Mouse (Mus musculus) cerebellum, adult 2 months (tissue): ENCODE data around the gene Zbtb5. TPM values are rescaled to one million over a fixed set of nuclear protein-coding genes. Genes with fewer than 3 reads are reported as not detected.

Source experiments
- DNase-seq, 2 experiments: peaks; one replicate each; pipeline ENCODE4 v3.0.0; 2021
- H3K27ac ChIP-seq: fragments of 200-500 bp; 2 replicates; pipeline ENCODE4 v1.5.1; 2012; ENCODE audit warnings: low read length, control low read depth, inconsistent platforms; ENCODE audit not compliant: insufficient read depth
- H3K27me3 ChIP-seq: fragments of 200-500 bp; 2 replicates; pipeline ENCODE4 v1.6.1; 2012; ENCODE audit warnings: inconsistent platforms, mild to moderate bottlenecking, low read length, moderate library complexity; ENCODE audit not compliant: control insufficient read depth, insufficient read depth
- H3K4me1 ChIP-seq: fragments of 200-500 bp; 2 replicates; pipeline ENCODE4 v1.6.1; 2011; ENCODE audit warnings: low read length; ENCODE audit not compliant: control insufficient read depth, insufficient read depth
- H3K4me3 ChIP-seq: fragments of 200-500 bp; replicated peaks from 2 replicates; pipeline ENCODE3; 2011; ENCODE audit warnings: mild to moderate bottlenecking, low read depth, low read length, control low read depth; ENCODE audit not compliant: insufficient read depth
- CTCF ChIP-seq: fragments of 200-500 bp; IDR thresholded peaks from 2 replicates; pipeline ENCODE4 v1.5.1; 2011; ENCODE audit warnings: low read depth, mild to moderate bottlenecking, control low read depth, low read length, moderate library complexity, borderline replicate concordance; ENCODE audit not compliant: insufficient read depth
- POLR2A ChIP-seq: fragments of 200-500 bp; IDR thresholded peaks from 2 replicates; pipeline ENCODE4 v1.6.1; 2011; ENCODE audit warnings: low read length, control low read depth, borderline replicate concordance; ENCODE audit not compliant: insufficient read depth
- WGBS: fragments of 180-500 bp; shearing (Covaris S2); methylation state at CpG from one replicate; pipeline ENCODE4 v1.1.7; 2018; 5-methylcytosine and 5-hydroxymethylcytosine counted together
- polyA plus RNA-seq: library from polyadenylated mRNA; depleted of rRNA; stranded (reverse); fragments of >200 nt; gene quantifications from 2 replicates; pipeline ENCODE4 v1.2.3, GENCODE M21; 2012

Zbtb5 gene
- polyA plus RNA-seq, 1 experiment, result 9.8 TPM

DNA sequence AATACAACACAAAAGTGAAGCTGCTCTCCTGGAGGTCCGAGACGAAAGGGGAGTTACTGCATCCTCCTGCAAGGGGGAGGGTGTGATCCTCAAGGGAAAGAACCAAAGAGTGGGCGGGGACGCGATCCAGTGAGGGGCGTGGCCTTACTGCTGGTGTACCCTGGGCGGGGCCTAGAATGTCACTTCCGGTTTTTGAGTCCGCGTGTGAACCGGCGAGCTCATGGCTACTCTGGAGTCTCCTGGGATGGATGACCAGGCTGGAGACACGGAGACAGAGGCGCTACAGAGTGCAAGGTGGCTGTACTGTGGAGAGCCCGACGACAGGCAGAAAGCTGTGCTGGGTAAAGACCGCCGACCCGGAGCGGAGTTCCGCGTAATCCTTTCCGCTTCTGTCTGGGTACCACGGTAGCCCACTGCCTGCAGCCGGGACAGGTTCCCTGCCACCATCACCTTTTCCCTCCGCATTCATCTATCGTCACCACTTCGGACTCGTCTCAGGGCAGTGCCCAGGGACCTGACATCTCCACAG, 6.3 kb upstream of the Zbtb5 start, which contains the start of gene Polr1e:
Gene Polr1e, plus strand, starts transcription at position 132 of the 529 bp plus-strand sequence.
- peak; percentile 86 for DNase-seq
- H3K27me3 ChIP-seq, result no peaks in the 10 kb centered on the region
- peaks cover 7% of the 10 kb centered on the region; the same call in 1 of the 2 replicates for H3K4me1 ChIP-seq
- peak within 1 kb of the TSS; percentile 84 for H3K4me3 ChIP-seq
- peak; percentile 51; the same call in 1 of the 2 replicates for TF ChIP-seq POLR2A
- no peak for TF ChIP-seq CTCF
- H3K27ac ChIP-seq, result no peak within 1 kb of the TSS
- under 1% methylated on average over 29 of the region's 29 CpGs for WGBS

GRCm38 (mm10) chr4:45015615-45016014, 3.4 kb upstream of the Zbtb5 start:
- Histone ChIP-seq H3K27me3 (no peaks in the 10 kb centered on the region), H3K4me1 (peaks cover 7% of the 10 kb centered on the region; the same call in 1 of the 2 replicates), H3K27ac (no peak overlapping the region), H3K4me3 (no peak overlapping the region)
- DNase-seq, result peak; percentile 48 to 49
- 11% methylated on average over 3 of the region's 3 CpGs for WGBS
- TF ChIP-seq POLR2A, result no peak
- peak; percentile 62; the same call in 1 of the 2 replicates for TF ChIP-seq CTCF

DNA sequence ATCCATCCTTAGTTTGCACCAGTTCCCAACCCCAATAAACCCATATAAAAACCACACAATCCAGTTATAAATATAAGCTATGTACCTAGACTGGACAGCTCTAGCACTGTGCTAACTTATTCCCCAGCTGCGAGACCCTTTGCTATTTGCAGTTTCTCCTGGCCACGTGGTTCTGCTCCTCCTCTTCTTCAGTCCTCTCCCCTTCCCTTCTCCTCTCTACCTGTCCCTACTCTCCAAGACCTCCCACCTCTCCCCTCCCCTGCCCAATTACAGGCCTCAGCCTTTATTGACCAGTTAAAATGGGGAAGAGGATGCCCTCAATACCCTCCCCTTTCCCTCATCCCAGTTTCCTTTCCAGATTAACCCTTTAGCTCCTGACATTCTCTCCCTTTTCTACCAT, 1.3 kb upstream of the Zbtb5 start:
- Histone ChIP-seq H3K27me3 (no peaks in the 10 kb centered on the region), H3K27ac (no peak overlapping the region), H3K4me1 (peaks cover 8% of the 10 kb centered on the region; the same call in 1 of the 2 replicates), H3K4me3 (no peak overlapping the region)
- DNase-seq, result no peak
- TF ChIP-seq POLR2A (no peak), CTCF (no peak)
- WGBS, result 5% methylated on average over 2 of the region's 2 CpGs

GRCm38 (mm10) chr4:45013031-45013431, 819 bp upstream of the Zbtb5 start:
- H3K27ac ChIP-seq, result peak overlapping the region; percentile 37
- H3K4me3 ChIP-seq, result peak overlapping the region; percentile 97
- 2% methylated on average over 13 of the region's 13 CpGs for WGBS
- H3K4me1 ChIP-seq, result peaks cover 8% of the 10 kb centered on the region; the same call in 1 of the 2 replicates
- no peaks in the 10 kb centered on the region for H3K27me3 ChIP-seq
- TF ChIP-seq POLR2A (no peak), CTCF (no peak)
- peak in 1 of 2 experiments; percentile 29 for DNase-seq

- H3K4me3 ChIP-seq, result peak overlapping the region; percentile 60
- no peak for DNase-seq
- under 1% methylated on average over 31 of the region's 31 CpGs for WGBS
- peaks cover 8% of the 10 kb centered on the region; the same call in 1 of the 2 replicates for H3K4me1 ChIP-seq
- peak overlapping the region; percentile 31 for H3K27ac ChIP-seq
- TF ChIP-seq POLR2A (peak; percentile 61; the same call in 1 of the 2 replicates), CTCF (no peak)
- H3K27me3 ChIP-seq, result no peaks in the 10 kb centered on the region
These were observed 569 bp downstream of the Zbtb5 start for GRCm38 (mm10) chr4:45011581-45012104.

DNA sequence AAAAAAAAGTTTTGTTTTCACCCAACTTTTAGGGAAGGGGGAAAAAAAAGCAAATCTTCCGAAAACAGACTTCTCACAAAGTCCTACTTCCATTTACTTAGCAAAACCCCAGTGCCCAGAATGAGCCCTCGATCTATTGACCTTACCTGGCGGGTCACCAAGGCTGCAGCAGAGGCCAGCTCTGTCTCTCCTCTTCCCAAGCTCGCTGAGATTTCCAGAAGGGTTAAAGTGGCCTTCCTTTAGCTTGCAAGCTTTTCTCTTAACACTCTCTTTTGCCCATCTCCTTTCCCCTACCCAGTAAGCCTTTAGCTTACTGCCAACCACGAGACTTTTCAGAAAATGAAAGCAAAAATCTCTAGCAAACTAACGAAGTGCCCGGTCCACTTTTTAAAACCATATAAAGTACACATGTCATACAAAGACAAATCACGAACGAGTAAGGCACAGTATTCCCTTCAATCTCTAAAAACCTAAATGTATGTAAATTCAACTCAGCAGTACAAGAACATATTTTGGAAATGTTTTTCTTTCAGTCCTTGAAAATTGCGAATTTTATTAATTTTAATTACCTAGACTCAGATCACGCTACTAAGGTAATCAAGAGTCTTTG, 1.3 kb downstream of the Zbtb5 start:
- Histone ChIP-seq H3K27me3 (no peaks in the 10 kb centered on the region), H3K4me3 (peak overlapping the region; percentile 60), H3K27ac (no peak overlapping the region), H3K4me1 (peaks cover 8% of the 10 kb centered on the region; the same call in 1 of the 2 replicates)
- DNase-seq, result peak in 1 of 2 experiments; percentile 23
- 4% methylated on average over 11 of the region's 11 CpGs for WGBS
- no peak for TF ChIP-seq POLR2A
- TF ChIP-seq CTCF, result no peak

DNA sequence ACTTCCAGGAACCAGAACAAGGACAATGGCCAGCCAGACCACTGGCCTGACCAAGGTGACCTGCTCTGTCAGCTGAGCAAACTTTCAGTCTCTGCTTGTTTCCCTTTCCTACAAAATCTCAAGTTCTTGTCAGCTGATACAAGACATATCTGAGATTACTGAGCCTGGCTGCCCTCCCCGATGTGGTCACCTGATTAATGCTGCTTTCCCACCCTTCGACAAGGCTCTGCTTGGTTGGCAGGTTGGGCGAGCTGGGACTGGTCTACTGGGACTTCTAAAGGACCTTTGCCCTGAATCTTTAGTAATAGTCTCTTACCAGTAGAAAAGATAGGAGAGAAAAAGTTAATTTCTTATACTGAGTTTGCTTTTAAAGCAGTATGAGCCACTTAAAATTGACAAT, 6.8 kb downstream of the Zbtb5 start:
- H3K27ac ChIP-seq, result no peak overlapping the region
- H3K27me3 ChIP-seq, result no peaks in the 10 kb centered on the region
- WGBS, result 83% methylated on average over 3 of the region's 3 CpGs
- peaks cover 8% of the 10 kb centered on the region; the same call in 1 of the 2 replicates for H3K4me1 ChIP-seq
- TF ChIP-seq CTCF (no peak), POLR2A (no peak)
- H3K4me3 ChIP-seq, result no peak overlapping the region
- DNase-seq, result no peak

DNA sequence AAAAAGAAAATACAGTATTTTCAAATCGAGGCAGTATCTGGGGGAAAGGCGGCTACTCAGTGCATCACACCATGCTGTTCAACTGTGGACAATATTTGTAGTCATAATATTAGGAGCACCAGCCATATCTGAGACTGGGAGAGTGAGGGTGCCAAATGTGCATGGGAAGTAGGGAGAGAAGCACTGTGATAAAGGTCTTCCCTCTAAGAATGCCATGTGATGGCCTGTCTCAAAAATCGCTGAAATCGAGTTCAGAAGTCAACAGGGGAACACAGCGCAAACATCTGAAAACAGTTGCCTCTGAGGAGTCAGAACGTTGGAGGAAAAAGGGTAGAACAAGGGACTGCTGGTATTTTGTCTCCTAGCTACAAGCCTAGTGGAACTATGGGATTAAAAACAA, 12.2 kb downstream of the Zbtb5 start:
- Histone ChIP-seq H3K27ac (no peak overlapping the region), H3K4me1 (0 out of 2 replicates have a peak, but pooled peaks cover 3% of the 10 kb centered on the region), H3K4me3 (no peak overlapping the region), H3K27me3 (no peaks in the 10 kb centered on the region)
- TF ChIP-seq CTCF, result no peak
- no peak for TF ChIP-seq POLR2A
- no peak for DNase-seq
- 87% methylated on average over 6 of the region's 6 CpGs for WGBS
